Mouse (Mus musculus): ENCODE measurements around the gene Srgn. TPM values are rescaled to one million over a fixed set of nuclear protein-coding genes. Genes with fewer than 3 reads are reported as not detected.

The Srgn gene
- 1 to 10 TPM; 3.8 to 5.8 TPM for total RNA-seq (2021)
- long read RNA-seq, partial matches to known transcripts: 0 of 2 reads
- long read RNA-seq, other reads (novel, unspliced or antisense): 0 of 2 reads

GRCm38 (mm10) chr10:62527351-62527750, at the start of gene Srgn:
Gene Srgn (minus strand): TSS chr10:62527451.
- no peak for DNase-seq (ENCODE audit: low spot score in 2 of 2)

- DNase-seq (ENCODE audit: low spot score in 2 of 2): no peak
Observed at GRCm38 (mm10) chr10:62575001-62575400, 47.8 kb upstream of the Srgn start.

- no peak for DNase-seq (ENCODE audit: low spot score in 2 of 2)
Observed at GRCm38 (mm10) chr10:62570126-62570871, 43.0 kb upstream of the Srgn start.

DNA sequence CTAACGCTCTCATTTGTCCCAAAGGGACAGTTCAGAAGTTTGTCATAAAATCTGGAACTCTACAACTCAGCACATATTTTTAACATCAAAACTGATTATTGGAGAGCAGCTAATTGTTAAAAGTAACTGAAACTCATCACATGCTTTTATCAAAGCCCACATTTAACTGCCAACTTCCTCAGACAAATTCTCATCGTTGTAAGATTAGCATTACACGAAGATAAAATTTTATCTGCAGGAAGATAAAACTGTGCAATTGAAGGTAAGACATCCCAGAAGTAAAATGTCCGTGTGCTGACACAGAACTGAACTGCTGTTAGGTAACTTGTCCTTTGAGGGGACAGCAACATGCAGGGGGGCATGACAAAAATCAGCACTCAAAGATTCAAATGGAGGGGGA, 41.6 kb upstream of the Srgn start:
- DNase-seq (ENCODE audit: low spot score in 2 of 2): no peak

DNA sequence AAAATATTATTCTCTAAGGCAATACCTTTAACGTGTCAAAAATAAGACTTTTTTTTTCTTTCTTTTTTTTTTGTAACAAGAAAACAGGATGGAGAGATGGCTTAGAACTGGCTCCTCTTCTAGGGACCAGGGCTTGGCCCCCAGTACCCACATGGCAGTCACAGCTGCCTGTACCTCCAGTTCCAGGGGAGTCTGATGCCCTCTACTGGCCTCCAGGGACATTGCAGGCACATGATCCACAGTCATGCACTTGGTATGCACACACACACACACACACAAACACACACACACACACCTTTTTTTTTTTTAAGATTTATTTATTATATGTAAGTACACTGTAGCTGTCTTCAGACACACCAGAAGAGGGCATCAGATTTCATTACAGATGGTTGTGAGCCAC, 30.5 kb upstream of the Srgn start:
- no peak for DNase-seq (ENCODE audit: low spot score in 2 of 2)

- DNase-seq (ENCODE audit: low spot score in 2 of 2): no peak
Observed at GRCm38 (mm10) chr10:62556558-62556901, 29.3 kb upstream of the Srgn start.

DNA sequence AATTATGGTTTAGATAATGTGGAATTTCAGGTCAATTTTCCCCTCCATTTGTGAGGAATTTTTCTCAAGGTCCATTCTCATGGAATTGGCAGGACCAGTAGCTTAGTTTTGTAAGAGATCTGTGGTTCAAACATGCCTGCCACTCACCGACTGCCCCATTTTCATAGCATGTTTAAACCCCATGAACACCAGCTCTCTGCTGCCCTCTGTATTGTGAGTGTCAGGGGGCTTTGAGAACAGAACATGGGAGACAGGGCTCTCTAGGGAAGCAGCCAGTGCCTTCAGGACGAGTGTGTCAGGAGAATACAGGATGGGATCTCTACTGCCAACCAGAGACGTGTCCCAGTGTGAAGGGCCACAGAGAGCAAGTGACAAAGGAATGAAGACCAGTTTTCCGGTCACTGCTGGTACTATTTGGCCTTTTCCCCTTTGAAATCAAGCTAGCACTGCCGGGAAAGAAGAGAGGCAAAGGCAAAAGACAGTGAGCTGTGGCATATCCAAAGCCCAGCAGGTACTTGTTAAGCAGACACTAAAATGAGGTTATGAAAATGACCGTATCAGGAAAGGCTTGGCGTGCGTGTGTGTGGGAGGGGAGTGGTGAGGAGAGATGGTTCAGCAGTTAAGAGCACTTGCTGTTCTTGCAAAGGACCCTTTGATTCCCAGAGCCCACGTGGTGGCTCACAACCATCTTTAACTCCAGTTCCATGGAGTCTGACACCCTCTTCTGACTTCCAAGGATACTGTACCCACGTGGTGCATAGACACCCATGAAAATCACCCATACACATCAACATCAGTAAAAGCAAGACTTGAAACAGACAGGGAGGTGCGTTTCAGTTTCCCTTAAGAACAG, 28.7 kb upstream of the Srgn start:
- DNase-seq (ENCODE audit: low spot score in 2 of 2): no peak

DNA sequence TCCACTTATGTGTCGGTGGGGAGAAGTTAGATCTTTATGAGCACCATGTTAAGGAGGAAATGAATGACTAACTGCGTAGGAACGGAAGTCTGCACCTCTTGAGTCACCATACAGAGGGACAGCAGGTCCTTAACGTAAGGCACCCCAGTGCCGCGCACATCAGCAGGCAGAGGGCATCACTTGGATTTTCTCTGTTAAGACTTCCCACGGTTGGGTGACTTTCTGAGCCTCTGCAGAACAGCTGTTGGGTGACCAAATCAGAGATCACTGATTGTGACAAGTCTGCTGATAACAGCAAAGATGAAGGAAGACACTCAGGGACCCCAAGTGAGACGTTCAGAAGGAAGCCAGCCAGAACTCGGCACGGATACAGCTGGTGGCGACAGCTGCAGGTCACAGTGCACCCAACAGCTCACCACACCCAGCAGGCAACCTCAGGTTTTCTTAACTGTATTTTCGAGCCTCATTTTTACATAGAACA, 26.4 kb upstream of the Srgn start:
- no peak for DNase-seq (ENCODE audit: low spot score in 2 of 2)

DNA sequence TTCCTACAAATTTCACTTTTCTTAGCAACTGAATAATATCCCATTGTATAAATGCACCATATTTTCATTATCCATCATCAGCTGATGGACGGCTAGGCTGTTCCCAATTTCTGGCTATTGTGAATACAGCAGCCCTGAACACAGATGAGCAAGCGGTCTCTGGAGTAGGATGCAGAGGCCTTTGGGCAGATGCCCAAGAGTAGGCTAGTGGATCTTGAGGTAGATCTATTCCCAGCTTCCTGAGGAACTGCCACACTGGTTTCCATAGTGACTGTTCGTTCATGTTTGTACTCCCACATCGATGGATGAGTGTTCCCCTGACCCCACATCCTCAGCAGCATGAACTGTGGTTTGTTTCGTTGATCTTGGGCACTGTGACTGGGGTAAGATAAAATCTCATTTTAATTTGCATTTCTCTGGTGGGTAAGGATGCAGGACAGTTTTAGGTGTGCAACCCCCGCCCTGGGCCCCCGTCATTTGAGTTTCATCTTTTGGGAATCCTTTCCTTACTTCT, 23.6 kb upstream of the Srgn start:
- DNase-seq (ENCODE audit: low spot score in 2 of 2): no peak

GRCm38 (mm10) chr10:62549523-62550166, 22.4 kb upstream of the Srgn start:
- DNase-seq (ENCODE audit: low spot score in 2 of 2): peak in 1 of 2 experiments; percentile 74

DNA sequence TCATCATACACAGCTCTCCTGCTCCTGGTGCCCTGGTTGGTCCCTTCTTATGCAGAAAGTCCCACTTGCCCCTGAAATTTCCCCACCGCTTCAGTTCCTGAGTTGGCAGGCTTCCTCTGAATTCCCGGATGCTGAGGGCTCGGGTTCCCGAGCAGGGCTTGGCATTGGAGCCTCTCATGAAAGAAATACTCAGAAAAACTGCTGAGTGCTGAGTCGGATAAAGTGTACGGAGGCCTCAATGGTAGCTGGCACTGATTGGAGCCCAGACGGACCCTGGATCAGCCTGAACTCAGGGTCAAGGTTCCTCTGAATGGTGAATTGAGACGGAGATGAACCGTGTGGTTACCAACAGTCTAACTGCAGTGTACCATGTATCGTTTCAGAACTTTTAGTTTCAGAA, 19.2 kb upstream of the Srgn start:
- DNase-seq (ENCODE audit: low spot score in 2 of 2): no peak

DNA sequence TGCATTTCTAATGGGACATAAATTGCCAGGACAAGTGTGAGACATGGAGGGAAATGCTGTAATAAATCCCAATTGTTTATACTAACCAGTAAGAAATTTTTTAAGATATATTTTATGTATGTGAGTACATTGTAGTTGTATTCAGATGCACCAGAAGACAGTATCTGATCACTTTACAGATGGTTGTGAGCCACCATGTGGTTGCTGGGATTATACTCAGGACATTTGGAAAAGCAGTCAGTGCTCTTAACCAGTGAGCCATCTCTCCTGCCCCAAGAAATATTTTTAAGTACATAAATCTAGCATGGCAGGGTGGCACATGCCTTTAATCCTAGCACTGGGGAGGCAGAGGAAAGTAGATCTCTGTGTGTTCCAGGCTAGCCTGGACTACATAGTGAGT, 18.5 kb upstream of the Srgn start:
- DNase-seq (ENCODE audit: low spot score in 2 of 2): no peak

DNA sequence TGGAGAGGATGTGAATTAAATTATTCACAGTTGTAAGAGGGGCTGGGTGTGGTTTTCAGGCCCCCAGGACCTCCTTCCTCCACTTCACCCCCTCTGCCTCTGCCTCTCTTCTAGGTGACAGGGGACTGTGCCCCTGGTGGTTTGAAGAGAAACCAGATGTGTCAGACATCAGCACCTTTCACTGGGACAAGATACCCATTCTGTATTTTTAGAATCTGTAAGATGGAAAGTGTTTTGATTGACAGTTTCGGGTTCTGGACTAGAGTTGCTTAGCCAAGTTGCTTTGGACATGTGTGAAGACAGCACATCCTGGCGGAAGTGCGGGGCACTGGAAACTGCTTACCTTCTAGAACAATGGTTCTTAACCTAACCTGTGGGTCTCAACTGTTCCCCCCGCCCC, 17.1 kb upstream of the Srgn start:
- DNase-seq (ENCODE audit: low spot score in 2 of 2): no peak

GRCm38 (mm10) chr10:62543399-62543808, 16.2 kb upstream of the Srgn start:
- no peak for DNase-seq (ENCODE audit: low spot score in 2 of 2)

DNA sequence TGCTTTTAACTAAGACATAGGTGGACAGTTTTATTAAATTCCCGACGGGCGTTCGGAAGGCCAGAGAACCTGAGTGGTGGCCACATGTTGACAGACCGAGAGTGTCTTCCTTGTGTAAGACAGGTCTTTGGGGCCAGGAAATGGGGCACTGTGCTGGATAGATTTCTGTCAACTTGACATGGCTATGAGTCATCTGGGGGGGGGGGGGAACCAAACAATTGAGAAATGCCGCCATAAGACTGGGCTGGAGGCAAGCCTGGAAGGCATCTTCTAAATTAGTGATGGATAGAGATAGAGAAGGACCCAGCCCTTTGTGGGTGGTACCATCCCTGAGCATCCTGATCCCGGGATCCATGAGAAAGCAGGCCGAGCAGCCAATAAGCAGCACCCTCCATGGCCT, 15.7 kb upstream of the Srgn start:
- no peak for DNase-seq (ENCODE audit: low spot score in 2 of 2)

DNA sequence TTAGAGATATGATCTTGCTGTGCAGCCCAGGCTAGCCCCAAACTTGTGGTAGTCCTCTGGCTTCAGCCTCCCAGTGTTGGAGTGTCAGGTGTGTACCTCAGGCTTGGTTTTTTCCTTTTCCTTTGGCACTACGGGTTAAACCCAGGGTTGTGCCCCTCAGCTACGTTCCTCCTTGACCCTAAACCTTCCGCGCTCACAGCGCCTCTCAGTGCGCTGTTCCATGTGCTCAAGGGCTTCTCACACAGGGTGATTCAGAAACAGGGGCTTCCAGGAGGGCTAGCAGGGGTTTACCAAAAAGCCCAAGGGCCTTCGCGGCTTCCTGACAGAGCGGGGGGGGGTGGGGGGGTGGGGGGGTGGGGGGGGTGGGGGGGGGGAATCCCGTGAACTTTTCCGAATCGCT, 15.3 kb upstream of the Srgn start:
- DNase-seq (ENCODE audit: low spot score in 2 of 2): no peak

DNA sequence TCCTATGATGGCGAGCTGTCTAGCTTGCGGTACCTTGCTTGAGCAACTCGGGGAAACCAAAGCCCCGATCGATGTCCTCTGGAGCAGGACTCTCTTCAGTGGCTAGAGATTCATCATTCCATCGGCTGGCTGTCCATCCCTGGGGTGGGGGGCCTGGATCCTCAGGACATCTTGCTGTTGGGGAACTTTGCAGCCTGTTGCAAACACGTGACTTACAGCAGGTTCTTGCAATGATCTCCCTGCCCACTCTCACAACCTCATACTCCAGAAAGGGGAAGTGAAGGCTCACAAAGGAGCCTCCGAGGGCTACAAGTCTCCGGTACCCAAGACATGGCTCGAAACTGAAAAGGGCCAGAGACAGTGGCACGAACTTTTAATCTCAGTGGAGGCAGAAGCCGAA, 14.2 kb upstream of the Srgn start:
- no peak for DNase-seq (ENCODE audit: low spot score in 2 of 2)

DNA sequence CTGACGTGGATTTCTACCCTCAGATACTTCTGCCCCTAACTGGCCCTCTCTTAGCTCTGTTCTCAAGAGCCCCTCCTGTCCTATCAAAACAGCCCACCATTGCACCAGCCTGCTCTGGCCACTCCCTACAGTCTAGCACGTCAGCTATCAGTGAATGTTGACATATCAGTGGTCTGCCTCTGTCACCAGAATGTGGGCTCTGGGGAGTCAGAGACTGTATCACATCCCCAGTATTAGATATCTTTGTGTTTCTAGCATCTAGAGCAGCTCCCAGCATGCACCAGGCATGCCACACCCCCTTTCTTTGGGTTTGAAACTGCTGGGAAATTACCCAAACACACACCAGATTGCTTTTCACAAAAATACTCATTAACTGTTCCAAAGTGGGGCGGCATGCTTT, 13.5 kb upstream of the Srgn start:
- no peak for DNase-seq (ENCODE audit: low spot score in 2 of 2)

DNA sequence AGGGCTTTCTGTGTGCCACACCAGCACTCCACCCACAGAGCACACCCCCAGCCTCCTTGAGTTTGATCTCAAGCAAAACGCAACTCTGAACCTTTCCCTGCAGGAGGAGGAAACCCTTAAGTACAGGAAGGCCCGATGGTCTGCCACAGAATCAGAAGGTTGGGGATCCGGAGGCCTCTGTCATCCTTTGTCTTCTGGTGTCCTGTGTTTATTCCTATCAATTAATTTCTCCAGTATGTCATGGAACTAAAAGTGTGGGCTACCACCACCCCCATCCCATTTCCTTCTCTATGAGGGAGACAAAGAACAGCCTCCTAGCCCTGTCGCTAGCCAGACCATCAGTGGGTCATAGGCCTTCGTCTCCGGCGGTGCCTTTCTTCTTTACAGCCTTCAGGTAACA, 7.3 kb upstream of the Srgn start:
- no peak for DNase-seq (ENCODE audit: low spot score in 2 of 2)

DNA sequence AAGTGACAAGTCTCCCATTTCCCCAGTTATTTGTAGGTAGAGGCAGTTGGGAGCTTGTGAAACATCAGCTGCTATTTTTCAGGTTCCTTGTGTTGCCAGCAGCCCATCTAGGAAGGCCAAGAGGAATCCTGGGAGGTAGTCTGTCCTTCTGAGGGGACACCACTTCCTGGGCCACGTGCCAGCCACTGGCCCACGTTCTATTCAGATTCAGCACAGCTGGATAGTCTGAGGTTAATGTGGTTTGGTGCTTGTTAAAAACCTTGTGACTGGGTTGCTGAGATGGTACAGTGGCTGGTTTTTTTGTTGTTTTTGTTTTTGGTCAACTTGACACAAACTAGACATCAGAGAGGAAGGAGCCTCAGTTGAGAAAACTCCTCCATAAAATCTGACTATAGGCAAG, 5.6 kb upstream of the Srgn start:
- DNase-seq (ENCODE audit: low spot score in 2 of 2): no peak

- DNase-seq (ENCODE audit: low spot score in 2 of 2): no peak
Observed at GRCm38 (mm10) chr10:62530183-62530582, 2.9 kb upstream of the Srgn start.
